11 mouse cellular contexts compared by ENCODE assay signal in the genomic region with DNA sequence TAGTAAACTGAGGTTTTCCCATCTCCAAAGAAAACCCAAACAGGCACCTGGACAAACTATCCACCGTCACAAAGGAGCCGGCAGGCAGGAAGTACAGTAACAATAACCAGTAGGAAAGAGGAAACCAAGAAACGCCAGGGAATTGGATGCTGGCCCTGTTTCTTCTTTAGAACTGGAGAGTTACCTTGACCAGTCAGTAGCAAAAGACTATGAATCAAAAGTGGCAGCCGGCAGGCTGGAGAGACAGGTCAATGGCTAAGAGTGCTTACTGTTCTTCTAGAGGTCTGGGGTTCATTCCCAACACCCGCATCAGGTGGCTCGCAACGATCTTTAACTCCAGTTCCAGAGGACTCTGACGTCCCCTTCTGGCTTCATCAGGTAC.
A peak's percentile ranks its signal among the peaks of the same experiment; 100 is the strongest.
DNase-seq lines count a peak whose midpoint lies in the region; ATAC-seq and TF ChIP-seq lines count a peak whose summit lies in the region.
"Had no signal": no experiment of that assay in that cellular context is flagged by ENCODE, and none has a peak within 500 bp of the region (broad histone marks: within the 10 kb centered on the region; RNA-seq: fewer than 3 reads in every experiment).

No protein-coding gene starts in this region.

- H3K9ac ChIP-seq in heart, embryonic 12.5 days: no peak overlapping the region
- H3K9ac ChIP-seq: liver, embryonic 14.5 days had no signal

- no peaks in the 10 kb centered on the region for H3K36me3 ChIP-seq in heart, embryonic 12.5 days

- peaks cover 24% of the 10 kb centered on the region for H3K4me1 ChIP-seq in heart, embryonic 12.5 days (replicated peaks)
- H3K4me1 ChIP-seq in brown adipose tissue, adult 24 weeks (ENCODE audit: control insufficient read depth, insufficient read depth, insufficient read length, low read length): peaks cover 46% of the 10 kb centered on the region

- 74% methylated on average over 8 of the region's 8 CpGs for WGBS in heart, embryonic 12.5 days

- ATAC-seq in heart, embryonic 12.5 days (ENCODE audit: insufficient number of reproducible peaks, low FRiP score): no peak

- no peak for TF ChIP-seq CTCF in left cerebral cortex, adult 2 months (IDR thresholded peaks at IDR 0.05)

- no peak for DNase-seq in heart, adult 9 months (ENCODE audit: low spot score in 2 of 2)
- DNase-seq in left cerebral cortex, adult 2 months (ENCODE audit: extremely low spot score in 1 of 2, low spot score in 2 of 2): no peak
- DNase-seq in left cerebral cortex, adult 9 months (ENCODE audit: low spot score in 2 of 2): no peak
- peak; percentile 42 to 61 for DNase-seq in kidney, postnatal 25 days
- no peak for DNase-seq in spleen, adult 18-20 months
- DNase-seq in left cerebral cortex, postnatal 25 days (ENCODE audit: low spot score in 2 of 2): no peak
- DNase-seq: thymus, postnatal 25 days had no signal

- H3K9me3 ChIP-seq in heart, embryonic 12.5 days (replicated peaks): no peaks in the 10 kb centered on the region

- H3K27ac ChIP-seq in heart, embryonic 12.5 days (ENCODE audit: poor library complexity, severe bottlenecking): peak overlapping the region; percentile 31; the same call in 1 of the 2 replicates
- H3K27ac ChIP-seq in left cerebral cortex, adult 2 months: peak overlapping the region; percentile 16
- H3K27ac ChIP-seq in brown adipose tissue, adult 24 weeks (replicated peaks; ENCODE audit: low read depth, low read length): peak overlapping the region; percentile 68
- H3K27ac ChIP-seq: liver, embryonic 14.5 days had no signal

- intact Hi-C loops in left cerebral cortex, adult 2 months (cut with DNase I): loop anchor here (2.0 kb wide), 1 partner anchor 24 kb away; no protein-coding TSS in a partner anchor
- intact Hi-C loops in left cerebral cortex, postnatal 25 days (cut with DNase I): no loop called here

- H3K27me3 ChIP-seq in heart, embryonic 12.5 days (replicated peaks): no peaks in the 10 kb centered on the region
- H3K27me3 ChIP-seq: CH12.LX had no signal

- H3K4me3 ChIP-seq in heart, embryonic 12.5 days: no peak overlapping the region
- H3K4me3 ChIP-seq in left cerebral cortex, adult 2 months: no peak overlapping the region
- no peak overlapping the region for H3K4me3 ChIP-seq in brown adipose tissue, adult 24 weeks (ENCODE audit: insufficient read depth, low read depth, low read length)

- H3K4me2 ChIP-seq in heart, embryonic 12.5 days: no peak overlapping the region

Comparison
In these comparisons a context has a peak if more than half of its experiments do, and no peak if none do; other contexts are left out.
1. H3K27ac ChIP-seq: peak in every context shown above with its lines; median percentile 68 in brown adipose tissue, adult 24 weeks; 31 in heart, embryonic 12.5 days; 16 in left cerebral cortex, adult 2 months.
2. DNase-seq: peak in kidney, postnatal 25 days (2 of 2); none in heart, adult 9 months (0 of 2), left cerebral cortex, adult 2 months (0 of 2), left cerebral cortex, adult 9 months (0 of 2), spleen, adult 18-20 months (0 of 2) and left cerebral cortex, postnatal 25 days (0 of 2).